Mouse (Mus musculus) kidney, embryonic 16.5 days (tissue): ENCODE measurements around the gene Dync1i1. TPM values are rescaled to one million over a fixed set of nuclear protein-coding genes. Genes with fewer than 3 reads are reported as not detected.

Experiments
- ATAC-seq: fragments of 200-750 bp; cut with Nextera tagmentation; 2 replicates; pipeline ENCODE4 v1.8.0; 2017; ENCODE audit warnings: moderate TSS enrichment; ENCODE audit not compliant: low FRiP score, low TSS enrichment
- H3K27ac ChIP-seq: fragments of 300-500 bp; sonication (generic); 2 replicates; pipeline ENCODE4 v1.5.1; 2014; ENCODE audit warnings: low read length
- H3K27me3 ChIP-seq: fragments of 300-500 bp; sonication (generic); 2 replicates; pipeline ENCODE4 v1.6.1; 2014; ENCODE audit warnings: low read length, control low read depth, mixed read lengths; ENCODE audit not compliant: insufficient read depth
- H3K36me3 ChIP-seq: fragments of 300-500 bp; sonication (generic); 2 replicates; pipeline ENCODE4 v1.6.1; 2014; ENCODE audit warnings: low read length, control low read depth, mixed read lengths; ENCODE audit not compliant: insufficient read depth
- H3K4me1 ChIP-seq: fragments of 300-500 bp; sonication (generic); 2 replicates; pipeline ENCODE4 v1.6.1; 2014; ENCODE audit warnings: low read length, control low read depth, mixed read lengths; ENCODE audit not compliant: insufficient read depth
- H3K4me2 ChIP-seq: fragments of 300-500 bp; sonication (generic); replicated peaks from 2 replicates; pipeline ENCODE4 v1.6.1; 2014; ENCODE audit warnings: low read depth, low read length
- H3K4me3 ChIP-seq: fragments of 300-500 bp; sonication (generic); 2 replicates; pipeline ENCODE4 v1.5.1; 2014; ENCODE audit warnings: mild to moderate bottlenecking, low read length
- H3K9ac ChIP-seq: fragments of 300-500 bp; sonication (generic); replicated peaks from 2 replicates; pipeline ENCODE4 v1.6.1; 2014; ENCODE audit warnings: low read length
- H3K9me3 ChIP-seq: fragments of 300-500 bp; sonication (generic); 2 replicates; pipeline ENCODE4 v1.6.1; 2016; ENCODE audit warnings: low read length, control low read depth
- WGBS: fragments of 180-500 bp; shearing (Covaris S2); extraction: QIAGEN DNeasy Blood & Tissue Kit; methylation state at CpG from one replicate; pipeline ENCODE4 v1.1.7; 2014; 5-methylcytosine and 5-hydroxymethylcytosine counted together
- polyA plus RNA-seq: library from polyadenylated mRNA; unstranded; fragments of >200 nt; fragmentation: Nextera tagmentation; extraction: Ambion mirVana; gene quantifications from 2 replicates; pipeline ENCODE4 v1.2.1, GENCODE M21; 2015

The Dync1i1 gene
- polyA plus RNA-seq, 1 experiment from 2014 or later, result 3.8 TPM

DNA sequence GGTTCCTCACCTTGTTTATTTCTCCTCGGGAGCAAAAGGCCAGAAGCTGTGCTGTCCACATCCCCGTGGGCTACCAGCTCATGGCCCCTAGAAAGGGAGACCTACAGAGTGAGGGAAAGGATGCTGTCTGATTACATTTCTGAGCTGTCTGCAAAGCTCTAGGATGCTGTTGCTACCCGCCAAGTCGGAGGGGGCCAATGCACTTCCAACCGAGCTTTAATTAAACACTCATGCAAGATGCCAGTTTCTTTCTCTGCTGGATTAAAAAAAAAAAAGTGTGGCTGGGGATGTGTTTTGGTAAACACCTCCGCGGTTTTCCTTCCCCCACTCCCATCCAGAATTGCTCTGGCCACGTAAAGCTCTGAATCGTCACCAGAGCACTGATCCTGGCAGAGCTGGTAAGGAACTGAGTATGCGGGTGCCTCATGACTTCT lies 815 bp downstream of the Dync1i1 start:
- peaks cover 7% of the 10 kb centered on the region; the same call in 1 of the 2 replicates for H3K4me1 ChIP-seq
- H3K27ac ChIP-seq, result no peak overlapping the region
- H3K9me3 ChIP-seq, result no peaks in the 10 kb centered on the region
- H3K4me3 ChIP-seq, result peak overlapping the region; percentile 57
- 6% methylated on average over 10 of the region's 10 CpGs for WGBS
- H3K9ac ChIP-seq, result peak overlapping the region; percentile 64
- no peaks in the 10 kb centered on the region for H3K36me3 ChIP-seq
- H3K4me2 ChIP-seq, result peak overlapping the region; percentile 88
- peaks cover 12% of the 10 kb centered on the region; the same call in 1 of the 2 replicates for H3K27me3 ChIP-seq
- no peak; the same call in 1 of the 2 replicates for ATAC-seq

DNA sequence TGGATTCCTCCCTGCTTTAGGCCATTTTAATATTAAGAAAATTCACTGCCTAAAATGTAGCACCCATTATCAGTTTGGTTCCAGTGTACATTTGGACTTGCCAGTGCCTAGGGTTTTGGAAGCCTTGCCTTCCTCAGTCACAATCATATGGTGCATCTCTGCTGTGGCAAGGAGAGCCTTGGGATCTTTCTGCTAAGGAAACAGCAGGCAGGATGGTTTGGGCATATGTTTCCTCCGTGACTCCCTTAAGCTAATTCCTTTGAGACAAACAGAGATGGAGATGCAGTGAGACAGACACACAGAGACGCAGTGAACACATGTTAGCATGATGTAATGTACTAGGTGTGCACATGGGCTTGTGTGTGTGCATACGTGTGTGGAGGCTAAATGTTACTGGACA lies 7.8 kb downstream of the Dync1i1 start:
- H3K27me3 ChIP-seq, result no peaks in the 10 kb centered on the region
- no peaks in the 10 kb centered on the region for H3K9me3 ChIP-seq
- H3K36me3 ChIP-seq, result no peaks in the 10 kb centered on the region
- H3K4me3 ChIP-seq, result no peak overlapping the region
- WGBS, result 86% methylated on average over 3 of the region's 3 CpGs
- no peak for ATAC-seq
- H3K4me1 ChIP-seq, result no peaks in the 10 kb centered on the region
- no peak overlapping the region for H3K27ac ChIP-seq
- H3K4me2 ChIP-seq, result no peak overlapping the region
- H3K9ac ChIP-seq, result no peak overlapping the region

DNA sequence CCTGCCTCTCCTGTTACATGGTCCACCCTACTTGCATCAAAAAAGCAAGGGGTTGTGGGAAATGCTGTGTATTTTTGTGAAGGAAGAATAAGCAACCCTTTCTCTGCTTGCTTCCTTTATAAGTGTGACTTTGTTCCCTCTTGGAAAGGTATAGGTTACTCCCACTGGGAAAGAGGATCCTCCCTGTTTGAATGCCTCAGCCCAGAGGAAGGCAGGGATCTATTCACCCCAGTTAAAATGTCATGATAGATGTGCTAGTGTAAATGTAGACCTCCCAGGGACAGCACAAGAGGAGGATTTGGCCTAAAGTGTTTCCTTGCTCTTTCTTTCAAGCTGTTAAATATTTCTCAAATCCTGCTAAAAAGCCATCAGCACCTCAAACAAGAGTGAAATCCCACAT lies 9.0 kb downstream of the Dync1i1 start:
- no peaks in the 10 kb centered on the region for H3K27me3 ChIP-seq
- no peak overlapping the region for H3K27ac ChIP-seq
- no peak overlapping the region for H3K4me3 ChIP-seq
- H3K36me3 ChIP-seq, result no peaks in the 10 kb centered on the region
- ATAC-seq, result peak; percentile 69; the same call in 1 of the 2 replicates
- no peaks in the 10 kb centered on the region for H3K4me1 ChIP-seq
- H3K4me2 ChIP-seq, result no peak overlapping the region
- H3K9me3 ChIP-seq, result no peaks in the 10 kb centered on the region
- no peak overlapping the region for H3K9ac ChIP-seq

DNA sequence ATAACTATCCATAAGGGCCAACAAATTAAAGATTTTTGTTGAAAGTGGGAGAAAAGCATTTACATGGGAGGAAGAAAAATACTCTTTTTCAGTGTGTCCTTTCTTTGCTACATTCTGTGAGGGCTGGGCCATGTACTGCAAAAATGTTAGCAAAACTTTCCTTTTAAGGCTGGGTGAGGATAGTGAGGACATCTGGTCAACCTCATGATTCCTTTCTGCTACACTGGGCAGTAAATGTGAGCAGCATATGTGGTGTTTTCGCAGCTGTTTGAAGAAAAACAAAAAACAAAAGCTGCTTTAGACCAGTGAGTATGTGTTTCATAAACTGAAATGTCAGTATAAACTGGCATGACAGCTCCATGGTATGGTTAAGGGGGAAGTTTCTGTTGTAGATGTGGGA lies 9.4 kb downstream of the Dync1i1 start:
- no peaks in the 10 kb centered on the region for H3K36me3 ChIP-seq
- H3K4me3 ChIP-seq, result no peak overlapping the region
- H3K27ac ChIP-seq, result no peak overlapping the region
- H3K4me1 ChIP-seq, result no peaks in the 10 kb centered on the region
- no peak overlapping the region for H3K9ac ChIP-seq
- ATAC-seq, result peak; percentile 61; the same call in 1 of the 2 replicates
- H3K4me2 ChIP-seq, result no peak overlapping the region
- no peaks in the 10 kb centered on the region for H3K9me3 ChIP-seq
- 60% methylated on average over 1 of the region's 1 CpGs for WGBS
- H3K27me3 ChIP-seq, result no peaks in the 10 kb centered on the region

DNA sequence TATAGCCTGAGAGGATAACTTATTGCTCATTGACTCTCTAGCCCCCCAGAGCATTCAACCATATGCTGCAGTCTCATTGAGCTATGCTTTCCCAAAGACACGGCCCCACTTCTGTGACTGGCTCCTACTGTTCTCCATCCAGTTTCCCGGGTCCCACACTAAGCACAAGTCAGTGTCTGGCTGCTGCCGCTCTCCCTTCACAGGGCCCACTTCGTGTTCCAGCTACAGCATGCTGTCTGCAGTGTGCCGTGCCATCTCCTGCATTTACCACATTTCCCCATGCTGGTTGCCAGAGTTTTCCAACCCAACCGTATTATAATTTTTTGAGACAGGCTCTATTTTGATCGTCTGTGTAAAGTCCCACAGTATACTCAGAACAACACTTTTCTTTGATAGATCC lies 14.3 kb downstream of the Dync1i1 start:
- Histone ChIP-seq H3K36me3 (no peaks in the 10 kb centered on the region), H3K9ac (no peak overlapping the region), H3K4me1 (no peaks in the 10 kb centered on the region), H3K9me3 (no peaks in the 10 kb centered on the region), H3K4me2 (no peak overlapping the region), H3K27me3 (no peaks in the 10 kb centered on the region), H3K27ac (no peak overlapping the region), H3K4me3 (no peak overlapping the region)
- WGBS, result 87% methylated on average over 7 of the region's 7 CpGs
- ATAC-seq, result no peak

DNA sequence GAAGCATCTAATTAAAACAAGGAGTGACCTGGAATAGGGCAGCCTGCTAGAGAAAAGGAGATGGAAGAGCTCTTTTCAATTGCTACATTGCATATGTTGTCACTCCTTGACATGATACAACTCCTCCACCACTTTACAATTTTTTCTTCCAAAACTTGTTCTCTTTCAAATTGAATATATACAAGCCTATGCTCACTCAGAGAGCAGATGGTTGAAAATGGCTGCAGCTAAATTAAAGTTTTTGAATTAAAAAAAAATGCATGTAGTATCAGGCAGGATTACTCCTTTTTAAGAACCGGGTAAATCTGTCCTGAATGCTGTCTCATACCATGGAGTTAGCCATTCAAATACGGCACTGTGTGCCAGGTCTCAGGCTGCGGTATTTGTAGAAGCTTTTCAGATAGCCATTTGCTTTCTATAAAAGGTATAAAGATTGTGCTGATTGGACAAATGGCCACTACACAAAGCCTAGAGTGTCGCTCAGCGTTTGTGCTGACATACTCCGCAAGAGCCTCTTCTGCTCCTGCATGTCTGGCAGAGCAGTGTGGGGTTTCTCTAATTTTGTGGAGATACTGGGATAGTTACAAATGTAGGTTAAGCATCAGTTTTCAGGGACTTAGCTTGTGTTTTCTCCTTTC lies 16.1 kb downstream of the Dync1i1 start:
- Histone ChIP-seq H3K27me3 (no peaks in the 10 kb centered on the region), H3K4me1 (no peaks in the 10 kb centered on the region), H3K4me3 (no peak overlapping the region), H3K9ac (no peak overlapping the region), H3K27ac (no peak overlapping the region), H3K9me3 (no peaks in the 10 kb centered on the region), H3K36me3 (no peaks in the 10 kb centered on the region), H3K4me2 (no peak overlapping the region)
- ATAC-seq, result no peak
- WGBS, result 88% methylated on average over 6 of the region's 6 CpGs

DNA sequence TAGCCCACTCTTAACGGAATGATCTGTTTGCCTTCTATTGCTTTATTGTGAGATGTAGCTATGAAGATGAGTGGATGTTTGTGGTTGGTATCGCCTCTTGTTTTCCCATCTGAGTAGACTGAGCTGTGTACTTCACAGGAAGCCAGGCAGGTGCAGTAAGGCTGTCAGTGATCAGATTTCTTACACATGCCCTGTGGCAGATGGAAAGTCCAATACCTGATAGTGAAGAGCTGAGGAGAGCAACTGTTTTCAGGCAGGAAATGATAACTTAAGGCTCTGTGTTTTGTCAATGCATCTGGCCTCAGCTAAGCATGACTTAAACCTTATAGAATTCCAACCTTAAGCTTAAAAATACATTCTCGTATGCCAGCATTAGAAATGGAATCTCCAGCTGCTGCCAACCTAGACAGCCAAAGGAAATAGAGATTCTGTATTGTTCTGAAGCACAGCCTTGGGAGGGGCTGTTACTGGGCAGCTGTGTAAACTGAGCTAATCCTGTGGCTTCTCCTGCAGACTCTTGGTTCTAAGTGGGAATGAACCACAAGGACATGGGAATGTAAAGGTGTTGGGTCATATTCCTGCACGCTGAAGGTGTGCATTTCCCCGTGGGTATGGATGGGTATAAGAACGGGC lies 24.8 kb downstream of the Dync1i1 start:
- Histone ChIP-seq H3K4me1 (no peaks in the 10 kb centered on the region), H3K27ac (no peak overlapping the region), H3K9ac (no peak overlapping the region), H3K4me2 (no peak overlapping the region), H3K4me3 (no peak overlapping the region), H3K36me3 (no peaks in the 10 kb centered on the region), H3K27me3 (no peaks in the 10 kb centered on the region), H3K9me3 (no peaks in the 10 kb centered on the region)
- ATAC-seq, result peak; percentile 74
- 50% methylated on average over 6 of the region's 6 CpGs for WGBS

DNA sequence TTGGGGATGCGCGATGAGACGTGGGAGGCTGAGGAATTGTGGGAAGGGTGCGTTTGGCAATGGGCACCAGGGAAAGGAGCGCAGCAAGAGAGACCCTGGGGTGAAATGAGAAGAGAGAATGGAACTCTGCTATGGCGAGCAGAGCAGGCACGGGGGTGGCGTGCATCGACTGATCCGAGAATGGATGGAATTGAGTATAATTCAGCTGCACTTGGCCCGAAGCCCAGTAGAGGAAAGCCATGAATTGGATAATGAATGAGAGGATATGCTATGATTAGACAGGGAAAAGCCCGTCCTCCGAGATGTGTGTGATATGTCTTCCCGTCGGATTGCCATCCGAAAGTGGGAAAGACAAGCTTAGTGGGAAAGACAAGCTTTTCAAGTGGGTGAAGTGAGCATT lies 26.7 kb downstream of the Dync1i1 start:
- 76% methylated on average over 16 of the region's 16 CpGs for WGBS

DNA sequence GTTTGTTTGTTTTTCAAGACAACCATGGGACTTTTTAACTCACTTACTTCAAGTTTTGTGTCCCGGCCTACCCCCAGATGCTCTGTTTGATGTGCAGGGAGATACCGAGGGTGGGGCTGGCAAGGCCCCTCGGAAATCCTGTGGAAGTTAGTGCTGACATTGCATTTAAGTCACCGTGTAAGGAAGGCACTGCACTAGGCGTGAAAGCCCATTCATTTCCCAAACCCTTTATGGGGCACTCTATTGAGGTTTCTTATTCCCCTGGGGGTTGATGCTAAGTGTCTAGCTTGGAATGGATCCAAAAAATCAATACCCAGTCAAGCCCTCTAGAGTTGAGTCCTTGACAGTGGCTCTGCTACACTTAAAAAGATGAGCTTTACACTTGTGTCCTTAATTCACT lies 27.2 kb downstream of the Dync1i1 start:
- Histone ChIP-seq H3K9ac (no peak overlapping the region), H3K27me3 (no peaks in the 10 kb centered on the region), H3K27ac (no peak overlapping the region), H3K9me3 (no peaks in the 10 kb centered on the region), H3K4me3 (no peak overlapping the region), H3K4me1 (no peaks in the 10 kb centered on the region), H3K36me3 (no peaks in the 10 kb centered on the region), H3K4me2 (no peak overlapping the region)
- WGBS, result 71% methylated on average over 5 of the region's 5 CpGs
- ATAC-seq, result peak; percentile 39; the same call in 1 of the 2 replicates

More for the DNA sequence above, 26.7 kb downstream of the Dync1i1 start:
- Histone ChIP-seq H3K27me3 (no peaks in the 10 kb centered on the region), H3K9ac (no peak overlapping the region), H3K36me3 (no peaks in the 10 kb centered on the region), H3K27ac (no peak overlapping the region), H3K4me1 (no peaks in the 10 kb centered on the region), H3K9me3 (no peaks in the 10 kb centered on the region), H3K4me3 (no peak overlapping the region), H3K4me2 (no peak overlapping the region)
- no peak for ATAC-seq

DNA sequence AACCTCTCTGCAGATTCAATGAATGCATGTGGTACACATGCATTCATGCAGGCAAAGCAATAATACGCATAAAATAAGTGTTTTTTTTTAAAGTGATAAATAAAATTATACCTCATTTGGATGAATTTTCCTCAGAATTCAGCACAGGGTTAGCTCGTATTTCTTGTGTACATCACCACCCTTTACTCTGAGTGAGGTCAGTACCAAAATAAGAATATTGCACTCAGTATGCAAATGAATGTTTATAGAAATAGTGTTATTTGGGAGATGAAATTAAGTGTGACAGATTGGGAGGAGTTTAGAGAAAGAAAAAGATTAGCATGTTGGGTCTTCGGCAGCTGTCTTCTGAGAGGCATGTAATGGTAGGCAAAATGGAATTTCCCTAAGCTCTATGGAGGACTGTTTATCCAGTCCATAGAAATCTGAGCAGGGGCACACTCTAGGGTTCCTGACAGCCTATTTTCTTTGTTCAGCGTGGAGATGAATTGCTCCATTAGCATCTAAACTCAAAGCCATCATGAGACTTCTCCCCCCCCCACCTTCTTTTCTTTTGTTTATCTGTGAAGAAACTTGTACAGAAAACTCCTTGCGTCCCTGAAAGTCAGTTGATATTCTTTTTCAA lies 31.2 kb downstream of the Dync1i1 start:
- 51% methylated on average over 5 of the region's 5 CpGs for WGBS

More for the DNA sequence above, 31.2 kb downstream of the Dync1i1 start:
- no peak overlapping the region for H3K27ac ChIP-seq
- no peak overlapping the region for H3K4me3 ChIP-seq
- H3K9ac ChIP-seq, result no peak overlapping the region
- no peaks in the 10 kb centered on the region for H3K4me1 ChIP-seq
- H3K27me3 ChIP-seq, result no peaks in the 10 kb centered on the region
- ATAC-seq, result no peak
- no peak overlapping the region for H3K4me2 ChIP-seq
- no peaks in the 10 kb centered on the region for H3K9me3 ChIP-seq
- H3K36me3 ChIP-seq, result no peaks in the 10 kb centered on the region
